Mouse (Mus musculus): Measurements from ENCODE around the gene Gm38100.

GRCm38 (mm10) chr1:175883398-175883797 lies 36.7 kb upstream of the Gm38100 start:
- TF ChIP-seq POLR2A (IDR thresholded peaks at IDR 0.05; ENCODE audit: insufficient read depth, low read depth, low read length) (no peak), CTCF (IDR thresholded peaks at IDR 0.05; ENCODE audit: insufficient read depth, low read depth, low read length) (no peak)
